Mouse (Mus musculus) heart, adult 8-10 months (tissue): ENCODE data around the gene Mx1. TPM values are rescaled to one million over a fixed set of nuclear protein-coding genes. Genes with fewer than 3 reads are reported as not detected.

Experiments used
- total RNA-seq, 4 experiments: library from RNA; stranded (reverse); gene quantifications; 2 replicates each; pipeline ENCODE4 v1.2.4; 2022

Gene Mx1
- total RNA-seq, 4 experiments from 2014 or later: 1.2 to 2.2 (median 1.9) TPM

Other genes with a start within 250 kb of the Mx1 start
- gene Bace2, start 106.2 kb downstream of the Mx1 start, total RNA-seq: 10 to 100 TPM in 3 of 4 experiments, 1 to 10 TPM in 1; 8.1 to 17.8 (median 13.8) TPM
- not detected for gene Fam3b, start 51.9 kb upstream of the Mx1 start, total RNA-seq
- gene Tmprss2, start 148.3 kb upstream of the Mx1 start, total RNA-seq: not detected